Mouse (Mus musculus): ENCODE results near the gene Peak1.

DNA sequence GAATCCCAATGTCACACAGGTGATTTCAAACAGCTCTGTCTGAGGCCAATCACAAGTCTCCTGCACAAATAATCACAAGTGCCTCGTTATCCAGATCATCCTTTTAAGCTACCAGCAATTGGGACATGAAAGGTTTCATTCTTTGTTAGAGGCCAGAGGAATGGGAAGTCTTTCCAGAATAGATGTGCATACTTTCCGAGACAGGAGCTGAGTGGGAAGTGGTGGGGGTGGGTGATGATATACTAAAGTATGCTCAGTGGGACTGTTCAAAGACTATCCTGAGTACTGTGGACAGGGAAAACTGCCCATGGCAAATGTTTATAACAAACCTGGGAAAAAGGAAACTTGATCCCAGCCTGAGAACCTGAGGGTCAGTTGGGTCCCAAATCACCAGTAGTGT, 258.4 kb downstream of the Peak1 start:
- TF ChIP-seq CTCF (IDR thresholded peaks at IDR 0.05; ENCODE audit: borderline replicate concordance, insufficient read depth, low read length) (no peak), POLR2A (IDR thresholded peaks at IDR 0.05; ENCODE audit: low read depth, low read length) (no peak)

All from embryonic fibroblast, embryonic 13.5 days (primary cell).